Mouse (Mus musculus) testis, adult 2 months (tissue): Measurements from ENCODE around the gene S100a2.

Experiments used
- CTCF ChIP-seq: fragments of 200-500 bp; IDR thresholded peaks from 2 replicates; pipeline ENCODE4 v1.5.1; 2012; ENCODE audit warnings: low read depth, mild to moderate bottlenecking, inconsistent platforms, low read length, moderate library complexity; ENCODE audit not compliant: control insufficient read depth, insufficient read depth, insufficient replicate concordance
- POLR2A ChIP-seq: fragments of 200-500 bp; IDR thresholded peaks from 2 replicates; pipeline ENCODE4 v1.6.1; 2012; ENCODE audit warnings: low read depth, mild to moderate bottlenecking, inconsistent platforms, low read length, moderate library complexity; ENCODE audit not compliant: control insufficient read depth

DNA sequence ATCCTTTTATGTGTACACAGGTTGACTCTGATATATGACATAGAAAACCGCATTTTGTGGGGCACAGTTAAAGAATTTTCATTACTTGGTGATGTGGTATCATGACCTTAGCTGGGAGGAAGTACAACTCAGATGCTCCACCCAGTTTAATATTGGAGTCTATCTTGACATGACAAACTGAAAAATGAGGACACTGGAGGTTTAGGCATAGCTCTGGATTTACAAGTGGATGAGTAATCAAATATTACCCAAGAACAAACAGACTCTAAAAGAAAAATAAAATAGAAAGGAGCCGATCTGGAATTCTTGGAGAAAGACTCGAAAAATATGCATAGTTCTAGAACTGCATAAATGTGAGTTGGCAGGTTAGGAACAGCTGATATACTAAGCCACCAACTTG lies 14.7 kb upstream of the S100a2 start:
- TF ChIP-seq POLR2A: no peak
- no peak for TF ChIP-seq CTCF
